Mouse (Mus musculus) adrenal gland, adult 18-20 months (tissue): ENCODE data around the gene Rnf216. TPM values are rescaled to one million over a fixed set of nuclear protein-coding genes. Genes with fewer than 3 reads are reported as not detected.

Source experiments
- DNase-seq, 2 experiments: peaks; one replicate each; pipeline ENCODE4 v3.0.0; 2021 to 2022; ENCODE audit warnings: low spot score in 2 of 2
- total RNA-seq, 2 experiments: library from RNA; stranded (reverse); gene quantifications; 1 replicate in 1 of 2; 2 replicates in 1 of 2; pipeline ENCODE4 v1.2.3; 2021

Gene Rnf216
- total RNA-seq, 2 experiments from 2014 or later: 33.6 to 44.9 TPM

DNA sequence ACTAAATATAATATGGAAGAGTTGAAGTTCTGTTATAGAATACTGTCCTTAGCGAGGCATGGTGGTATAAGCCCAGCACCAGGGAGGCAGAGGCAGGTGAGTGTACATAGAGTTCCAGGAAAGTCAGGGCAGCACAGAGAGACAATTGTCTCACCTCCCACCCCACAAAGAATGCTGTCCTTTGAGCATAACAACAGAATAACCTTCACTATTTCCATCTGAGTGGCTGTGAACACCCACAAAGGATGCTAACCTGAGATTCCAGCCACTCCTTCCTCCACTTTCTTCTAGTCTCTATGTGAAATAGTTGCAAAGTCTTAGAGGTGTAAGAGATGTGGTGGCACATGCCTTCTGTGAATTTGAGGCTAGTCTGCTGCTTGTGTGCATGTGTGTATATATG is 89.8 kb downstream of the Rnf216 start:
- no peak for DNase-seq

DNA sequence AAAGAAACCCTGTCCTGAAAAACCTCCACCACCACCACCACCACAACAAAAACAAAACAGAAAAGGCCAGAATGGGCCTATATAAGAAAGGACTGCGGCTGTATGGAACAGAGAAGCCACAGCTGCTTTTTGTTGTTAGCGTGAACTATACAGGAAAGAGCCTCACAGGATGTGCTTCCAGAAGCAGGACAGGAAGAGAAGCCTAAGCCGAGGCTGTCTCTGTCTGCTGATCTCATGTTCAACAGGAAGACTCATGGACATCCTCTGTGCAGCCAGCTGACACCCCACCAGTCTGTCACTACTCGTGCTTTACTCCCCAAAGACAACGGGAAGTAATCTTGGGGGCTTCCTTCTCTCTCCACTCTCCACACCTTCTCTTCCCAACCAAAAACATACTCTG is 95.4 kb downstream of the Rnf216 start:
- DNase-seq: no peak

DNA sequence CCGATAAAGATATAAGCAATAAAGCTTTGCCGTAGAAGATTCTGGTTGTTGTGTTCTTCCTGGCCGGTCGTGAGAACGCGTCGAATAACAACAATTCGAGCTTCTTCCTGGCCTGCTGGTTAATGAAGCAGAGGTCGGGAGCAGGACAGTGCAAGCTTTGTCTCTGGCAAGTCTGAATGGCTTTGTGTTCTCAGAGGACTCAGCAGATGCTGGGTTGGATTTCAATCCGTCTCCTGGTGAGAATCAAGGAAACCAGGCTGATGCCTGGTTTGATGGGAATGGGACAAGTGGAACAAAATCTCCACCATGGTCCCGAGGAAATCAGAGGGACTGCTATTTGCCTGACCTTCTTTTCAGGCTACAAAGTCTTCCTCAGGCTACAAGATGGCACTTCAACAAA is 103.4 kb downstream of the Rnf216 start:
- no peak for DNase-seq

DNA sequence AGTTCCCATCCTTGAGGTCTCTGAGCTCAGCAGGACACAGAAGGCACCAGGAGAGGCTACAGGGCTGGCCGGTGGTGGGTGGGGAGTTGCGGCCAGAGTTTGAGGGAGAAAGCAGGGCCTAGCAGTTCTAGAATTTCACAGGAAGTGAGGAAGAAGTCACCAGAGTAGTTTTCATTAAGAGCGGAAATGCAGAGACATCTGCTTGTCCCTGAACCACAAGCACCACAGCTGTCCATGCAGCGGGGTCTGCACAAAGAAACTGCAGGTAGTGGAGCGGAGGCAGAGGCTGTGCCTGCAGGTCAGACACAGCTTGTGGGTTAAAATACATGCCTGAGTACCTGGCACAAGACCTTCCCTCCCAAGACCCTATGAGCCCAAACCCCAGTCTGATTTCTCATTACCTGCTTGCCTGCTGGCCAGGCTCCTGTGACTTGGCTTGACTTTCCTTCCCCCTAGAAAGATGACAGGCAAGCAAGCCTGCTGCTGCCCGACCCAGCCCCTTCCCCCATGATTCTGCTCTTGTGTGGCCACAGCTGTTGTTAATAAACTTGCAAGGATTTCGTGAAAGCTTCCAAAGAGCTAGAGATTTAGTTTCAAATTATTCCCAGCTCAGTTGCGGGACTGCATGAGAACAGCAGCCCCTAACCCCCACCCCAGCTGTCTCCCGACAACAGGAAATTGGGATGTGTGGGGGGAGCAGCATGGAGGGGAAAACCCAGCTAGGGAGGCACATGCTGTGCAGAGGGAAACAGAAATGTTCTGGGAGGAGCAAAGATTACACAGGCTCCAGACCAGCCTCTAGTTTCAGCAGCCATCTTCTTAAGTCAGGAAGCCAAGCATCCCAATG is 111.9 kb downstream of the Rnf216 start:
- no peak for DNase-seq

DNA sequence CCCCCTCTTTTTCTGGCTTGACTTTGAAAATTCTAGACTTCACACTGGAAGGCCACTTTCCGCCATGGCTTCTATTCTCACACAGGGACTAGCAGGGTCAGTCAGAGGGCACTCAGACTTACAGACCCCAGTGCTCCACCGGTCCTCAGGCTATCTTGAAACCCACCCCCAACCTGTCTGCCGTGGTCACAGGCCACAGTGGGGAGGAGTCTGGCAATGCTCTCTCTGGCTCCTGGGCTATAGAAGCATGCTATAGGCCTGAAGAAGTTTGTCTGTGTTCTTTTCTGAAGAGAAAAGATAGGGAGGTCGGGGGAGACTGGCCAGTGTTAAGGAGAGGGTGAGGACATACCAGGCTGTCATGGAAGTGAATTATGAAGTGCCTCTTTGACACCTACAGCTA is 112.7 kb downstream of the Rnf216 start:
- DNase-seq: no peak

DNA sequence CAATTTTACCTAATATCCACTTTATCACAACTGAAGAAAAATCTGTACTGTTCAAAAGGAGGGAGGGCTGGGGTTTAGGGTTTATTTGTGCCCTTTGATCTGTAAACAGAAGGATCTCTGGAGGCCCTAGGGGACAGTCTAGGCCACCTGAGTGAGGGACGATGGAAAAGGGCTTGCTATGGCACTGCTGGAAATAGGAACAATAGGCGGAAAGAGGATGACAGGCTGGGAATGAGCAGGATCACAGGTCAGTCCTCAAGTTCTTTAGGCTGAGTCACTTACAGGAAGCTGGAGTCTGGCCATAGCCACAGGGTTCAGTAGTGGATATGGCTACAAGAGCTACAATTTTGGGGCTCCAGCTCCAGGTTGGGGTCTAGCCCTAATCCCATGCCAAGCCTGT is 114.6 kb downstream of the Rnf216 start:
- DNase-seq: no peak

DNA sequence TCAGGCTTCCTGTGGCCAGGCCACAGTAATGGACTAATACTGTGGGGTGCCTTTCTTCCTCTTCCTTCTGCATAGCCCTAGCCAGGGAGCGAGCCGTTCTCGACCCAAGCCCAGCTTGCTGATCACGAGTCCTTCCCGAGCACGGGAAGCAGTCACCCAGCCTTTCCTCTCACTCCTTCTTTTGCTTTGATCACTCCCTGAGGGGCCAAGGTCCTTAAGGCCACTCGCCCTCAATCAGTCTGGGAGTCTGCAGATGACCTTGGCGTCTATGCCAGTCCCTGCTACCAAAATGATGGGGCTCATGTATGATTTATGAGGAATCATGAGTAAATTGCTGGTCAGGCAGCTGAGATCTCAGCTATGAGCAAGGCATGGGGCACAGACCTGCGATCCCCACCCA is 115.3 kb downstream of the Rnf216 start:
- peak in 1 of 2 experiments; percentile 40 for DNase-seq

DNA sequence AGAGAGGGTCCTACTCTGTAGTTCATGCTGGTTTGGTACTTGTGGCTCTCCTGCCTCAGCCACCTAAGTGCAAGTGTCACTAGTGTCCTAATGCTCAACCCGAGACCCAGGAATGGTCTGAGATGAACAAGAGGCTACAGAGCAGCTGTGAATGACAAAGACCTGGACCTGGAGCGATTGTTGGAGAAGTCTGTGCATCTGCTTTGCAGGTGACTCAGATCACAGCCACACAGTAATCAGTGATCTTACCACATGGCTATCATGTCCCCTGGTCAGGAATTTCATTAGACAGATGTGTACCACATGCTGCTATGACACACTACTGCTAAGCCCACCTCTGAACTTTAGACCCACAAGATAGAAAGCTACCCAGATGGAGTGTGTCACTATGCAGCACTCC is 118.0 kb downstream of the Rnf216 start:
- no peak for DNase-seq

DNA sequence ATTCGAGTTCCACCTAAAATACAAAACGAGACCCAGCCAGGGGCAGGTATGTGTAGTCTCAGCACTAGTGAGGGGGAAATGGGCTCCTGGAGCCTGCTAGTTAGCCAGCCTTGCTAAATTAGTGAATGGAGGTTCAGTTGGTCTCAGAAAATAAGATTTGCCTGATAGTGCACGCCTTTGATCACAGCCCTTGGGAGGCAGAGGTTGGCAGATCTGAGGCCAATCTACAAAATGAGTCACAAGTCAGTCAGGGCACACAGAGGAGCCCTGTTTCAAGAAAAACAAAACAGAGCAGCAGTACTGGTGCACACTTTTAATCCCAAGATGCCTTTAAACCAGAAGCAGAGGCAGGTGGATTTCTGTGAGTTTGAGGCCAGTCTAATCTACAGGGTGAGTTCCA is 123.6 kb downstream of the Rnf216 start:
- no peak for DNase-seq

DNA sequence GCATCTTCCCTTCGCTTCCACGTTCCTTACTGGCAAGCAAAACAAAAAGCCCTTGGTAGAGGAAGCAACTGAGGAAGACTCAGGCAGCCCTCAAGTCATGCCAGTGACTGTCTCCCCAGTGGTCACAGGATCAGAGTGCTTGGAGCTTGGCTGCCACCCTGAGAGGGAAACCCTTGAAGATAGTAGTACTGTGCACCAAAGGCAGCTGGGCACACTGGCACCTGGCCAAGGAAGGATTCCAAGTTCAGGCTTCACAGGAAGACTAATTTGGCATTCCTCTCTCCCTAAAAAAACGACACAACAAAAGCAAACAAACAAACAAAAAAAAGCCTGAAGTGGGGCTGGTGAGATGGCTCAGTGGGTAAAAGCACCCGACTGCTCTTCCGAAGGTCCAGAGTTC is 124.3 kb downstream of the Rnf216 start:
- DNase-seq: no peak

DNA sequence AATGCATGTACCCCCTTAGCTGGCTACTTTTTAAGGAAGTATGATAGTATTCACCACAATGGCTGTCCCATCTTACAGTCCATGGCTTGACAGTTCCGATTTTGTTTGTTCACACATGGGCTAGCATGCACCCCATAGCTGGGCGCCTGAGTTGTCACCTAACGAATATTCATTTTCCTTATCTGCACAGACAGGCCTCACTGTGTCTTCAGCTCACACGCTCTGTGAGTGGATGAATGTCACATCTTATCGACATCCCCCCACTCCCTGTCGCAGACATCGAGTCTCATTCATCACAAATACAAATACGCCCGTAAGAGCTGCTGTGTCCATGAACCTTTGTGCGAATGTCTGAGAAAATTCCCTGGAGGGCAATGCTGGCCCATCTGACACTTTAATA is 128.5 kb downstream of the Rnf216 start:
- DNase-seq: no peak

DNA sequence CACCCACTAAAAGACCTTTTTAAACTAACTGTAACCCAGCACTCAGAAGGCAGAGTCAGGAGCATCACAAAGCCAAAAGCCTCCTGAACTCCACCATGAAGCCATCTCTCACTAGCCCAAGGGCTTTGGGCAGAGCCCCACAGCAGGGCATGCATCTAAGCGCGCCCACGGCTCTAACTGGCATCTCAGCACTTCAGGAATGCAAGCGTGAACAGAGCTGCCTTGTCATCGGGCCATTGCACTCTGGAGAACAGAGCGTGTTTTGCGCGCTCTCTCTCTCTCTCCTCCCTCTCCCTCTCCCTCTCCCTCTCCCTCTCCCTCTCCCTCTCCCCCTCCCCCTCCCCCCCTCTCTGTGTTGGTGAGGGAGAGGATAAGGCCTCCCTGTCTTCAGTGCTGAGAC is 129.6 kb downstream of the Rnf216 start:
- no peak for DNase-seq

DNA sequence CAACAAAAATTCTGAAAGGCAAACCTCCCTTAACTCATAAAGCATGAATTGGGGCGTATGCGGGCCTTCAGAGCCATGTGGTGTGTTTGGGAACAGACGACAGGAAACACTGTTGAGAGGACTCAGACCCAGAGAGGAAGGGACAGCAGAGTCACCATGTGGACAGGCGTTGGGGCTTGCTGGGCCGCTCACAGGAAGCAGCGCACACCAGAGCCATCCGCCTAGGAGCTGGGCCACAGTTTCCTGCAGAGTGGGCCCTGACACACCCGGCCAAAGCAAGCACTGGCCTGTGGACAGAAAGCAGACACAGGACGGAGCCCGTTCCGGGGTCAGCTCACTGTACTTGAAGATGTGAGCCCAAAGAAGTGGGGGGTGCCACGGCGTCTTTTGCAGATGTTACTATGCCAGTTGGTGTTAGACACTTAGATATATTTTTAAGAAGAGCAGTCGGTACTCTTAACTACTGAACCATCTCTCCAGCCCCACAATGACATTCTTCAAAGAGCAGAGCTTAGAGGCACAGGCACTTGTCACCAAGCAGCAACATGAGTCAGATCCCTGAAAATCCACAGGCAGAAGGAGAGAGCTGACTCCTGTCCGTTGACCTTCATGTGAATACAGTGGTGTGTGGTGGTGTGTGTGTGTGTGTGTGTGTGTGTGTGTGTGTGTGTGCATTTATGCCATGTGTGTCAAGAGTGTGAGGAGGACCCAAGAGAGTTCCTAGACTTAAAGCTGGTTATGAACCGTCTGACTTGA is 130.6 kb downstream of the Rnf216 start:
- no peak for DNase-seq

DNA sequence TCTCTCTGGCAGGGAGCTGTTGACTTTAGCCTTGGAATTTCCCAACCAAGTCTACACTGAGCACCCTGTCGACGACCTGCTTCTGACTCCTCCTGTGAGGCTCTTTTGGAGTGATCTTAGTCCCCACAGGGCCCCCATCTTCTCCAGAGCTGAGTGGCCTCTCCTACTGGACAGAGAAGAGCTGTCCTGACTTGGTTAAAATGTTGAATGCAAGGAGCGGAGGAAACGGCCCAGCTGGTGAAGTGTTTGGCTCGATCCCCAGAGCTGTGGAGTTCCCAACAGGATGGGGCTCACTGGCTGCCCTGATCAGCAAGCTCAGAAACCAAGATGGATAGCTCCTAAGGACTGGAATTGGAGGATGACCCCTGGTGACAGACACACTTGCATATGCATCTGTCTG is 136.3 kb downstream of the Rnf216 start:
- DNase-seq: no peak

DNA sequence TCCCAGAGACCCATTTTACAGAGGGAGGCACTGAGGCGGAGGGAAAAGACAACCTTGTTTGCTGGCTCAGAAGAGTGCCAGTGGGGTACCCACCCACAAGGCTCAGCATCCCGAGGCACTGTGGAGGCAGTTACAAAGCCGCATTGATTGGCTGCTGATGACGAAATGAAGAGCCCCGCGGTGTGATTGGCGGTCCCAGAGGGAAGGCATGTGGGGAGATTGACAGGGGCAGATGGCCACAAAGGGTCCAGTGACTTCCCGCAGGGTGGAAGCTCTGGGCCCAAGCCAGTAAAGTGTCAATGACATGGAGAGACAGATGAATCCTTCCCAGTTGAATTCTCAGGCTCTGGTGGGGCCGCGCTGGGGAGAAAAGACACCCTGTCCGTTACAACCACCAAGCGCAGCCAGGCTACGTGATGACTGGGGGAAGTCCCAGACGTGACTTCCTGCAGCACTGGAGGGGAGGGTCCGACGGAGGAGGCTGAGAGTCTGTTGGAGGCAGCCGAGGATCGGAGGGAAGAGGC is 138.1 kb downstream of the Rnf216 start:
- DNase-seq: no peak

DNA sequence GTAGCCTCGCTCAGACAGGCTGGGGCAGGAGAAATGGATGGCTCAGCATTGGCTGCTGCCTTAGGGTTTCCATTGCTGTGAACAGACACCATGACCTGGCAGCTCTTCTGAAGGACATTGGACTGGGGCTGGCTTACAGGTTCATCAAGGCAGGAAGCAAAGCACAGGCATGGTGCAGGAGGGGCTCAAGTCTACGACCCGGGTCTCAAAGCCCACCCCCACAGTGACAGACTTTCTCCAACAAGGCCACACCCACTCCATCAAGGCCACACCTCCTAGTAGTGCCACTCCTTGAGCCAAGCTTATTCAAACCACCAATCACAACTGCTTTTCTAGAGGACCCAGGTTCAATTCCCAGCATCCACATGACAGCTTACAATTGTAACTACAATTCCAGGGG is 138.8 kb downstream of the Rnf216 start:
- no peak for DNase-seq

DNA sequence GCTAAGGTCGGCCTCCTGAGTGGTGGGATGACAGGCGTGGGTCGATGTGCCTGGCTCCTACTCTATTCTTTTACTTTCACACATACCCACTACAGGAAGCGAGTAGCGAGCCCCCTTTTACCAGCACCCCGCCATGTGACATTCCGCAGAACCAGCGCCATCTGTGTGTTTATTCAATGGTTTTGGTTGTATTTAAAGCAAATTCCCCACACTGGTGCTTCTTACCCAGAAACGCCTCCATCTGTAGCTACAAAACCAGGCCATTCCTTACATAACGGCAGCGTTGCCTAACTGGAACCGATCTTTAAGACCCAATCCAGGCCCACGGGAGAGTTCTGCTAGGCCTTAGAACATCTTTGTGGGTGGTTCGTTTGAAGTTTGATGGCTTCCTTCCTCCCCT is 144.4 kb downstream of the Rnf216 start:
- DNase-seq: no peak

DNA sequence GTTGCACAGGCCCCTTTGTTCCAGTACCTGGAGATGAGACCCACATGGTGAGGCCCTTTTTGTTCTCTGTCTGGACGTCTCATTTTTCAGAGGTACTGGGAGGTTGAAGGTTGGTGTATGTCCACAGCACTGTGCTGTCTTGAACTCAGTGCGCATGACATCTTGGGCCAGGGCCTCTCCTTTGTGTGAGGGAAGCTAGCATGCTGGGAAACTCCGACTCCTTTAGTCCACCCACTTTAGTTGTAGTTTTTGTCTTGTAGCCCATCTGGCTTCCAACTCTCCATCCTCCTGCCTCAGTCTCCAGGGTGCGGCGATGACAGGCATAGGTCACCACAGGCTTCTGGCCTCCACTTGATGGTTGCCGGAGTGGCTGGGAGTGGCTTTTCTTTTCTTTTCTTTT is 148.1 kb downstream of the Rnf216 start:
- no peak for DNase-seq

DNA sequence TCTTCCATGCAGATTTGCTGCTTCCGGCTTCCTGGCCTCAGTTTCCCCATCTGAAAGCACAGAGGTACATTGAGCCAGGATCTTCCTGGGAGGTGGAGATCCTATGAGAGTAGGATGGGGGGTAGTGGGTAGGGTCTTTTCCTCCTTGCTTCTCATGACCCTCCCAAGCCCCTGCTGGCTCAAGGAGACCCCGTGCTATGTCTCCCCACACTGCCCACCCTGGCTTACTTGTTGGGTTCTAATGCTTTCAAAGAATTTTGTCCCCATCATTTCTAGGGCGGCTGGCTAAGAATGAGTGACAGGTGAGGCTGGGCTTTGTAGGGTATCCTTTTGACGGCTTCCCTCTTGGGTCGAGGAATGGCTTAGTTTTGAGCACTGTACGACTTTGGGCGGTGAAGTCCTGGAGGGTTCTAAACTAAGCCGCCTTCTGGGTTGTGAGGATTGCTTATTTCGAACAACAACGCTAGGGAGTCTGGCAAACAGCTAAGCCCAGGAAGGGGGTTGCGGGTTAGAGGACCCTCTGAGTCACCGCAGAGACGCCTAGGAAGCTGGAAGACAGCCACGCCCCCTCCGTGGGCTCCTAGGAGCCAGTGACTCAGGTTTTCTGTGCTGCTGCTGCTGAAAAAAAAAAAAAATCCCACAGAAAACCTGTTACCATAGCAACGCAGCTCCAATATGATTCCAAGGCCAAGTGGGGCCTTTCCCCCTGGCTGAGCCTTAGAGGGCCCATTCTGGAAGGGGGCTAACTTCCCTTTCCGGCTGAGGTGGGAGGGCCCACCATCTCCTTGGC is 148.9 kb downstream of the Rnf216 start:
- DNase-seq: no peak

DNA sequence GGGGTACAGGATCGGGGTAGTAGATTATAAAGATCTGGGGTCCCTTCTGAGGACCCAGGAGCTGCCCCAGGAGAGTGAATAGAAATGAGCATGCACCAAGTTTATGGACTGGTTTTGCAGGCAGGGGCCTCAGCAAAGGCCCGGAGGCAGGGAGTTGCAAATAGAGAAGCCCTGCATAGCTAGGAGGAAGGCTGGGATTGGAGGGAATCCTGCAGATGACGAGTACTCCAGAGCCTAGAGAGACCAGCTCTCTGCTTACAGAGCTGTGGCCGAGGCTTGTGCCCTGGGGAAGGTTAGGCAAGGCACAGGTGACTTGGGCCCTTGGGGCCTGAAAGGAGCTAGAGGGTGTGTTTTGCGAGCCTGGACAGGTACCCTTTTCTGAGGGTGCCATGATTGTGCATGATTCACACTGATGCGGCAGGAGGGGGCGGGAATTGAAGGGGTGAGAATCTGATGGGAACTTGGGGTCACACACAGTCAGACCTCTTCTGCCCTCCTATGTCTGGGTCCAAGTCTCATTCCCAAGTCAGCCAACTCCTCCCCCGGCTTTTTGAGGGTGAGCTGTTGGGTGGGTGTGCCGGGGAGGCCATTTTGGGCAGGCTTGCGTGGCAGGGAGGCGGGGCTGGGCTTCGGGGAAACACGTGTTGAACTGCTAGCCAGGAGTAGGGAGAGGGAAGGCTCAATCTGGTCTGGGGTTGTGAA is 149.6 kb downstream of the Rnf216 start:
- DNase-seq: no peak

DNA sequence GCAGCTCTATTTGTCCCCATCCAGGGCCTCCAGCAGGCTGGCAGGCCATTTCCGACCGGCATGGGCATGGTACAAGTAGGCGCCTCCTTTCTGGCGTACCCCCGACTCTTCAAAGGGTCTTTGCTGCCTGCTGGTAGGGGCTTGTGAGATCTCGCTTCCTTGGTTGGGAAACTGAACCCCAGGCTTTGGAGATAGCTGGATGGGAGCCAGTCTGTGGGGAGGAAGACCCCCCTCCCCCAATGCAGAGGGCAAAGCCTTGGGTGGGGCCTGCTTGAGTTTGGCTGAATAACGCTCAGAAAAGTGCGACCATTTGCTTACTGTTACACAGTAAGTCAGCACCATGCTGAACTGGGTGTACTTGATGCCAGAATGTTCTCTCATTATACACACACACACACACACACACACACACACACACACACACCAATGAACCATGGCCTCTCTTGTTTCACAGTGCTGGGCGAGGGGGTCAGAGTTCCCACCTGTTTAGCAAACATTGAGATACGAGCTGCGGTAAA is 150.3 kb downstream of the Rnf216 start:
- no peak for DNase-seq
